Mouse (Mus musculus): Measurements from ENCODE around the gene Spn.

DNA sequence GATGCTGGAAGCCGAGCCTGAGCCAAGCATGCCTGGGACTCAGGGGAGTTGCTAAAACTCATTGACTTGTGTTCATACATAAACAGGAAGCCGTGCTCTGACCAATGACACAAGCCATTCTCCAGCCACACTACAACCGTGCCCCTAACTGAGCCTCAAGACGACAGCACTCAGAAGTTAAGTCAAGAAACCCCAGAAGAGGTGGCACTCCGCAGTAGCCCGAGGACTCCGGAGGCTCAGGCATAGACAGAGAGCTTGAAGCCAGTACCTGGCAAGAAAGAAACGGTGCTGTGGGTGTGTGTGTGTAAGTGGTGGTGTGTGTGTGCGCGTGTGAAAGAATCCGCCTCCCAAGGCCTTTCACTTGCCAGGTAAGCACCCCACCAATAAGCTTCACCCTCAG is 22.7 kb downstream of the Spn start:
- TF ChIP-seq EP300 (IDR thresholded peaks at IDR 0.05; ENCODE audit: low read depth) (no peak), CTCF (IDR thresholded peaks at IDR 0.05; ENCODE audit: low read depth) (no peak)
